Mouse (Mus musculus): ENCODE data around the gene Tef. TPM values are rescaled to one million over a fixed set of nuclear protein-coding genes. Genes with fewer than 3 reads are reported as not detected.

Gene Tef
- polyA plus RNA-seq, 1 experiment from 2014 or later, result 23.4 TPM

GRCm38 (mm10) chr15:81781816-81782215 is 20.4 kb upstream of the Tef start:
- Histone ChIP-seq H3K27me3 (ENCODE audit: control insufficient read depth, insufficient read depth, low read length) (no peaks in the 10 kb centered on the region), H3K4me1 (ENCODE audit: control insufficient read depth in 2 of 2, insufficient read depth in 2 of 2, low read length in 2 of 2) (no peaks in the 10 kb centered on the region), H3K27ac (replicated peaks in 1 of 2; ENCODE audit: control insufficient read depth in 1 of 2, insufficient read depth in 1 of 2, low read depth in 2 of 2, low read length in 2 of 2) (no peak overlapping the region), H3K9me3 (ENCODE audit: control insufficient read depth, low read length) (no peaks in the 10 kb centered on the region), H3K4me2 (ENCODE audit: low read length) (no peak overlapping the region), H3K9ac (ENCODE audit: low read length) (no peak overlapping the region), H3K4me3 (ENCODE audit: control insufficient read depth in 1 of 2, insufficient read depth in 1 of 2, low read depth in 1 of 2, low read length in 2 of 2) (no peak overlapping the region), H3K36me3 (ENCODE audit: control insufficient read depth, insufficient read depth, low read length) (peaks cover 96% of the 10 kb centered on the region)
- no peak for ATAC-seq (ENCODE audit: insufficient number of reproducible peaks, insufficient read depth, low FRiP score, low read depth)
- WGBS, result 79% methylated on average over 7 of the region's 7 CpGs

GRCm38 (mm10) chr15:81784762-81785161 is 17.5 kb upstream of the Tef start:
- Histone ChIP-seq H3K27me3 (ENCODE audit: control insufficient read depth, insufficient read depth, low read length) (no peaks in the 10 kb centered on the region), H3K4me2 (ENCODE audit: low read length) (no peak overlapping the region), H3K27ac (replicated peaks in 1 of 2; ENCODE audit: control insufficient read depth in 1 of 2, insufficient read depth in 1 of 2, low read depth in 2 of 2, low read length in 2 of 2) (no peak overlapping the region), H3K9ac (ENCODE audit: low read length) (no peak overlapping the region), H3K36me3 (ENCODE audit: control insufficient read depth, insufficient read depth, low read length) (peaks cover 91% of the 10 kb centered on the region), H3K4me1 (ENCODE audit: control insufficient read depth in 2 of 2, insufficient read depth in 2 of 2, low read length in 2 of 2) (no peaks in the 10 kb centered on the region), H3K9me3 (ENCODE audit: control insufficient read depth, low read length) (no peaks in the 10 kb centered on the region), H3K4me3 (ENCODE audit: control insufficient read depth in 1 of 2, insufficient read depth in 1 of 2, low read depth in 1 of 2, low read length in 2 of 2) (no peak overlapping the region)
- ATAC-seq (ENCODE audit: insufficient number of reproducible peaks, insufficient read depth, low FRiP score, low read depth), result no peak
- 65% methylated on average over 5 of the region's 5 CpGs for WGBS

DNA sequence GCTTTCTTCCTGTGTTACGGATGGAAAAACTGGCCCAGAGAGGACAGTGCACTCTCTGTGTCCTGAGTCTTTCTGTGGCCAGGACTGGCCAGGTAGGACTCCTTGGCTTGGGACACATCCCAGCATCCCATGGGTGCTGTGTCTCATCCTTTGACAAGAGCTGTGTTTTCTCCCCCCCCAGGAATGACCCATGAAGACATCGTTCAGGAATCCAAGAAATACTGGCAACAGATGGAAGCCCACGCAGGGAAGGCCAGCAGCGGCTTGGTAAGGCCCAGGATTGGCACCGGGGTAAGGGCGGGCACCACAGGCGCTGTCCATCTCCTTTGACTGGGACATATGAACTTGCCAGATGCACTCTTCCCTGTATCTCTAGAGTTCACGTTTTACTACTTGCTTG is 16.5 kb upstream of the Tef start:
- H3K27ac ChIP-seq (replicated peaks in 1 of 2; ENCODE audit: control insufficient read depth in 1 of 2, insufficient read depth in 1 of 2, low read depth in 2 of 2, low read length in 2 of 2), result no peak overlapping the region
- ATAC-seq (ENCODE audit: insufficient number of reproducible peaks, insufficient read depth, low FRiP score, low read depth), result no peak
- no peak overlapping the region for H3K4me2 ChIP-seq (ENCODE audit: low read length)
- 89% methylated on average over 8 of the region's 8 CpGs for WGBS
- H3K9ac ChIP-seq (ENCODE audit: low read length), result no peak overlapping the region
- no peaks in the 10 kb centered on the region for H3K9me3 ChIP-seq (ENCODE audit: control insufficient read depth, low read length)
- H3K27me3 ChIP-seq (ENCODE audit: control insufficient read depth, insufficient read depth, low read length), result no peaks in the 10 kb centered on the region
- no peak overlapping the region for H3K4me3 ChIP-seq (ENCODE audit: control insufficient read depth in 1 of 2, insufficient read depth in 1 of 2, low read depth in 1 of 2, low read length in 2 of 2)
- no peaks in the 10 kb centered on the region for H3K4me1 ChIP-seq (ENCODE audit: control insufficient read depth in 2 of 2, insufficient read depth in 2 of 2, low read length in 2 of 2)
- peaks cover 86% of the 10 kb centered on the region for H3K36me3 ChIP-seq (ENCODE audit: control insufficient read depth, insufficient read depth, low read length)

DNA sequence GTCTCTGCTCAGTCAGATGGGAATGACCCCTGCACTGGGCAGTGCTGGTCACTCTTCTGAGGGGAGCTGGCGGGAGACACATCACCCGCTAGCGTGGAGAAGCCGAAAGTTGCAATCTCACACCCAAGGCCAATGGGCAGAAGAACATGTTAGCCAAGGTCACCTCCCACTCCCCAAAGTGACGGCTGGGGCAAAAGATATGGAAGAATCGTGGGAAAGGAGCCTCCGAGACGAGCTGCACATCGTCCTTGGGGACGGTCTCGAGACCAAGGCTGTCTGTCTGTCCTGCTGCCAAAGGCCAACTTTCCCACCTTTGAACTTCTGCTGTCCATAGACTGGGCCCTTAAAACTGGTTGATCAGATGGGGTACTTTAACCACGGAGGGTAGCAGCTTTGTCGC is 14.7 kb upstream of the Tef start:
- peaks cover 82% of the 10 kb centered on the region for H3K36me3 ChIP-seq (ENCODE audit: control insufficient read depth, insufficient read depth, low read length)
- no peaks in the 10 kb centered on the region for H3K9me3 ChIP-seq (ENCODE audit: control insufficient read depth, low read length)
- H3K27me3 ChIP-seq (ENCODE audit: control insufficient read depth, insufficient read depth, low read length), result no peaks in the 10 kb centered on the region
- ATAC-seq (ENCODE audit: insufficient number of reproducible peaks, insufficient read depth, low FRiP score, low read depth), result no peak
- WGBS, result 90% methylated on average over 13 of the region's 13 CpGs
- H3K27ac ChIP-seq (replicated peaks in 1 of 2; ENCODE audit: control insufficient read depth in 1 of 2, insufficient read depth in 1 of 2, low read depth in 2 of 2, low read length in 2 of 2), result no peak overlapping the region
- no peak overlapping the region for H3K4me3 ChIP-seq (ENCODE audit: control insufficient read depth in 1 of 2, insufficient read depth in 1 of 2, low read depth in 1 of 2, low read length in 2 of 2)
- H3K4me1 ChIP-seq (ENCODE audit: control insufficient read depth in 2 of 2, insufficient read depth in 2 of 2, low read length in 2 of 2), result no peaks in the 10 kb centered on the region
- no peak overlapping the region for H3K4me2 ChIP-seq (ENCODE audit: low read length)
- H3K9ac ChIP-seq (ENCODE audit: low read length), result no peak overlapping the region

- Histone ChIP-seq H3K4me1 (ENCODE audit: control insufficient read depth in 2 of 2, insufficient read depth in 2 of 2, low read length in 2 of 2) (no peaks in the 10 kb centered on the region), H3K4me3 (ENCODE audit: control insufficient read depth in 1 of 2, insufficient read depth in 1 of 2, low read depth in 1 of 2, low read length in 2 of 2) (no peak overlapping the region), H3K9me3 (ENCODE audit: control insufficient read depth, low read length) (no peaks in the 10 kb centered on the region), H3K9ac (ENCODE audit: low read length) (no peak overlapping the region), H3K27ac (replicated peaks in 1 of 2; ENCODE audit: control insufficient read depth in 1 of 2, insufficient read depth in 1 of 2, low read depth in 2 of 2, low read length in 2 of 2) (no peak overlapping the region), H3K27me3 (ENCODE audit: control insufficient read depth, insufficient read depth, low read length) (no peaks in the 10 kb centered on the region), H3K36me3 (ENCODE audit: control insufficient read depth, insufficient read depth, low read length) (peaks cover 69% of the 10 kb centered on the region), H3K4me2 (ENCODE audit: low read length) (no peak overlapping the region)
- ATAC-seq (ENCODE audit: insufficient number of reproducible peaks, insufficient read depth, low FRiP score, low read depth), result no peak
- WGBS, result 86% methylated on average over 9 of the region's 9 CpGs
Observed at GRCm38 (mm10) chr15:81792444-81792843, 9.8 kb upstream of the Tef start.

DNA sequence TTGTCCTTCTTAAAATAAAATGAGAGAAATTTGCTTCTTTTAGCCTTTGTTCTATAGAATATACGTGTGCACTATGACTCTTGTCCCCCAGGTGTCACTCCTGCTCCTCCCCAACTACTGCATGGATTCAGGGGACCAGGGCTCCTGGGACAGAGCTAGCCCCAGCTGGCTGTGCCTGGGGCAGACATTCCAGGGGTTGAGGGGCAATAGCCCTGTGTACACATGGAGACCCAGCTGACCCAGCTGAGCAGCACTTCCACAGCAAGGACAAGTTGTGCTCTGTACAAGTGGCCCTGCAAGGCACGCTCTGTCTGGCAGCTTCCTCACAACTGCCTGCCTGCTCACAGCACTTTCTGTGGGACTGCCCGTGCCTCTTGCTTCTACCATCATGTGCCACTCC is 6.0 kb upstream of the Tef start:
- Histone ChIP-seq H3K4me1 (ENCODE audit: control insufficient read depth in 2 of 2, insufficient read depth in 2 of 2, low read length in 2 of 2) (no peaks in the 10 kb centered on the region), H3K27me3 (ENCODE audit: control insufficient read depth, insufficient read depth, low read length) (no peaks in the 10 kb centered on the region), H3K9me3 (ENCODE audit: control insufficient read depth, low read length) (no peaks in the 10 kb centered on the region), H3K27ac (replicated peaks in 1 of 2; ENCODE audit: control insufficient read depth in 1 of 2, insufficient read depth in 1 of 2, low read depth in 2 of 2, low read length in 2 of 2) (no peak overlapping the region), H3K4me2 (ENCODE audit: low read length) (no peak overlapping the region), H3K36me3 (ENCODE audit: control insufficient read depth, insufficient read depth, low read length) (peaks cover 45% of the 10 kb centered on the region), H3K4me3 (ENCODE audit: control insufficient read depth in 1 of 2, insufficient read depth in 1 of 2, low read depth in 1 of 2, low read length in 2 of 2) (no peak overlapping the region), H3K9ac (ENCODE audit: low read length) (no peak overlapping the region)
- ATAC-seq (ENCODE audit: insufficient number of reproducible peaks, insufficient read depth, low FRiP score, low read depth), result no peak
- 74% methylated on average over 3 of the region's 3 CpGs for WGBS

- Histone ChIP-seq H3K4me1 (ENCODE audit: control insufficient read depth in 2 of 2, insufficient read depth in 2 of 2, low read length in 2 of 2) (peaks cover 7 to 8% of the 10 kb centered on the region in 2 experiments), H3K27me3 (ENCODE audit: control insufficient read depth, insufficient read depth, low read length) (no peaks in the 10 kb centered on the region), H3K9me3 (ENCODE audit: control insufficient read depth, low read length) (no peaks in the 10 kb centered on the region), H3K4me3 (ENCODE audit: control insufficient read depth in 1 of 2, insufficient read depth in 1 of 2, low read depth in 1 of 2, low read length in 2 of 2) (no peak overlapping the region), H3K9ac (ENCODE audit: low read length) (no peak overlapping the region), H3K36me3 (ENCODE audit: control insufficient read depth, insufficient read depth, low read length) (peaks cover 29% of the 10 kb centered on the region), H3K27ac (replicated peaks in 1 of 2; ENCODE audit: control insufficient read depth in 1 of 2, insufficient read depth in 1 of 2, low read depth in 2 of 2, low read length in 2 of 2) (no peak overlapping the region), H3K4me2 (ENCODE audit: low read length) (no peak overlapping the region)
- WGBS, result 88% methylated on average over 6 of the region's 6 CpGs
- ATAC-seq (ENCODE audit: insufficient number of reproducible peaks, insufficient read depth, low FRiP score, low read depth), result no peak
Observed at GRCm38 (mm10) chr15:81797861-81798260, 4.4 kb upstream of the Tef start.

DNA sequence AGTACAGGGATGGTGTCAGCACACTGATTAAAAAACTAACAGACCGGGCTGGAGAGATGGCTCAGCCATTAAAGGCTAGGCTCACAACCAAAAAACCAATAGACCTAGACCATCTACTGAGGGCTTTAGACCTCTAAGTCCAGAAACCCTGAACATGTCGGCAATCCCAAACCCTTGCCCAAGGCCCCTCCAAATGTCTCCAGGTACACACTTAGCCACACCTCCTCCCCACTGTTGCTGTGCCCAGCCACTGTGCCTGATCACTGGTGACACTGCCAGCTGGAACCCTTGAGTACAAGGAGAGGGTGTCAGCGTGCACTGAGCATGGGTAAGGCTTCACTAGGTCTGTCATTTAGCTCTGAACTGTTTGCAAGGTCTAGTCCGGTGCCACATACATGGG is 3.8 kb upstream of the Tef start:
- H3K4me1 ChIP-seq (ENCODE audit: control insufficient read depth in 2 of 2, insufficient read depth in 2 of 2, low read length in 2 of 2), result peaks cover 11 to 14% of the 10 kb centered on the region in 2 experiments
- no peaks in the 10 kb centered on the region for H3K9me3 ChIP-seq (ENCODE audit: control insufficient read depth, low read length)
- peaks cover 23% of the 10 kb centered on the region for H3K36me3 ChIP-seq (ENCODE audit: control insufficient read depth, insufficient read depth, low read length)
- H3K4me3 ChIP-seq (ENCODE audit: control insufficient read depth in 1 of 2, insufficient read depth in 1 of 2, low read depth in 1 of 2, low read length in 2 of 2), result no peak overlapping the region
- no peak overlapping the region for H3K27ac ChIP-seq (replicated peaks in 1 of 2; ENCODE audit: control insufficient read depth in 1 of 2, insufficient read depth in 1 of 2, low read depth in 2 of 2, low read length in 2 of 2)
- no peaks in the 10 kb centered on the region for H3K27me3 ChIP-seq (ENCODE audit: control insufficient read depth, insufficient read depth, low read length)
- no peak overlapping the region for H3K4me2 ChIP-seq (ENCODE audit: low read length)
- no peak for ATAC-seq (ENCODE audit: insufficient number of reproducible peaks, insufficient read depth, low FRiP score, low read depth)
- WGBS, result 84% methylated on average over 4 of the region's 4 CpGs
- H3K9ac ChIP-seq (ENCODE audit: low read length), result no peak overlapping the region

Measured in heart, embryonic 14.5 days (tissue).